29 mouse cellular contexts compared by ENCODE assay signal in genomic region chr10:120339324-120339723, GRCm38 (mm10).
A peak's percentile ranks its signal among the peaks of the same experiment; 100 is the strongest.
DNase-seq lines count a peak whose midpoint lies in the region; ATAC-seq lines count a peak whose summit lies in the region.
"Had no signal": no experiment of that assay in that cellular context is flagged by ENCODE, and none has a peak within 500 bp of the region (broad histone marks: within the 10 kb centered on the region; RNA-seq: fewer than 3 reads in every experiment).

No protein-coding gene starts in this region.

- 52% methylated on average over 4 of the region's 4 CpGs for WGBS in forebrain, embryonic 10.5 days
- WGBS in forebrain, embryonic 15.5 days: 37% methylated on average over 4 of the region's 4 CpGs
- WGBS in midbrain, embryonic 11.5 days: 54% methylated on average over 4 of the region's 4 CpGs
- 49% methylated on average over 4 of the region's 4 CpGs for WGBS in midbrain, embryonic 10.5 days
- WGBS in embryonic facial prominence, embryonic 11.5 days: 30% methylated on average over 4 of the region's 4 CpGs

- H3K4me2 ChIP-seq in forebrain, embryonic 15.5 days (replicated peaks): no peak overlapping the region
- no peak overlapping the region for H3K4me2 ChIP-seq in midbrain, embryonic 11.5 days
- no peak overlapping the region for H3K4me2 ChIP-seq in embryonic facial prominence, embryonic 11.5 days (ENCODE audit: low read depth, low read length)
- H3K4me2 ChIP-seq: embryonic facial prominence, embryonic 13.5 days; forebrain, embryonic 12.5 days; intestine, embryonic 15.5 days; liver, embryonic 12.5 days had no signal

- no peak for DNase-seq in forebrain, embryonic 10.5 days (ENCODE audit: extremely low spot score, low spot score)
- DNase-seq in midbrain, embryonic 11.5 days (ENCODE audit: low spot score, missing footprints): peak; percentile 56
- no peak for DNase-seq in midbrain, embryonic 10.5 days (ENCODE audit: low spot score)
- DNase-seq in ES-CJ7 (ENCODE audit: low read depth, low spot score): peak; percentile 64
- peak; percentile 16 for DNase-seq in embryonic facial prominence, embryonic 11.5 days (ENCODE audit: low spot score)
- no peak for DNase-seq in cerebellum, postnatal 25 days
- DNase-seq: adrenal gland, postnatal 10 days; cerebellum, adult 11-12 months; cerebellum, postnatal 10 days; gastrocnemius, postnatal 14 days; heart, postnatal 14 days; kidney, adult 2 months; kidney, postnatal 36 days; liver, postnatal 0 days; midbrain, embryonic 14.5 days; right cerebral cortex, adult 18-20 months; right cerebral cortex, postnatal 4 days; thymus, postnatal 25 days had no signal

- H3K27ac ChIP-seq in forebrain, embryonic 10.5 days: peak overlapping the region; percentile 56
- no peak overlapping the region for H3K27ac ChIP-seq in forebrain, embryonic 15.5 days (replicated peaks)
- H3K27ac ChIP-seq in midbrain, embryonic 11.5 days (ENCODE audit: low read depth, low read length): no peak overlapping the region
- H3K27ac ChIP-seq in midbrain, embryonic 10.5 days (replicated peaks): no peak overlapping the region
- H3K27ac ChIP-seq in embryonic facial prominence, embryonic 11.5 days (replicated peaks; ENCODE audit: low read depth, low read length): peak overlapping the region; percentile 35; the same call in 1 of the 2 replicates
- H3K27ac ChIP-seq: forebrain, embryonic 12.5 days; hindbrain, postnatal 0 days; intestine, embryonic 15.5 days; layer of hippocampus, adult 2 months; liver, embryonic 12.5 days had no signal

- no peaks in the 10 kb centered on the region for H3K36me3 ChIP-seq in forebrain, embryonic 10.5 days (replicated peaks)
- no peaks in the 10 kb centered on the region for H3K36me3 ChIP-seq in forebrain, embryonic 15.5 days
- H3K36me3 ChIP-seq in midbrain, embryonic 11.5 days (ENCODE audit: control insufficient read depth, insufficient read depth, low read length): no peaks in the 10 kb centered on the region
- H3K36me3 ChIP-seq in midbrain, embryonic 10.5 days: no peaks in the 10 kb centered on the region
- no peaks in the 10 kb centered on the region for H3K36me3 ChIP-seq in embryonic facial prominence, embryonic 11.5 days (replicated peaks; ENCODE audit: control insufficient read depth, insufficient read depth, low read depth, low read length)
- H3K36me3 ChIP-seq: embryonic facial prominence, embryonic 13.5 days; forebrain, embryonic 12.5 days; intestine, embryonic 15.5 days; liver, embryonic 12.5 days had no signal

- H3K27me3 ChIP-seq in forebrain, embryonic 10.5 days (ENCODE audit: poor library complexity, severe bottlenecking): peaks cover 40% of the 10 kb centered on the region
- H3K27me3 ChIP-seq in forebrain, embryonic 15.5 days: no peaks in the 10 kb centered on the region
- no peaks in the 10 kb centered on the region for H3K27me3 ChIP-seq in midbrain, embryonic 11.5 days (ENCODE audit: control insufficient read depth, insufficient read depth, low read length)
- peaks cover 6% of the 10 kb centered on the region; the same call in 1 of the 2 replicates for H3K27me3 ChIP-seq in midbrain, embryonic 10.5 days (ENCODE audit: low read depth, poor library complexity, severe bottlenecking)
- no peaks in the 10 kb centered on the region for H3K27me3 ChIP-seq in embryonic facial prominence, embryonic 11.5 days (ENCODE audit: control insufficient read depth, insufficient read depth, low read length)
- H3K27me3 ChIP-seq: CH12.LX; embryonic facial prominence, embryonic 13.5 days; intestine, embryonic 15.5 days; liver, embryonic 12.5 days had no signal

- peaks cover 9% of the 10 kb centered on the region; the same call in 1 of the 2 replicates for H3K9me3 ChIP-seq in forebrain, embryonic 10.5 days
- H3K9me3 ChIP-seq in forebrain, embryonic 15.5 days: no peaks in the 10 kb centered on the region
- H3K9me3 ChIP-seq in midbrain, embryonic 11.5 days (ENCODE audit: control insufficient read depth, low read length): no peaks in the 10 kb centered on the region
- H3K9me3 ChIP-seq in midbrain, embryonic 10.5 days (replicated peaks): no peaks in the 10 kb centered on the region
- no peaks in the 10 kb centered on the region for H3K9me3 ChIP-seq in embryonic facial prominence, embryonic 11.5 days (replicated peaks; ENCODE audit: control insufficient read depth, low read length)
- H3K9me3 ChIP-seq: embryonic facial prominence, embryonic 13.5 days; forebrain, embryonic 12.5 days; intestine, embryonic 15.5 days; liver, embryonic 12.5 days had no signal

- H3K4me1 ChIP-seq in forebrain, embryonic 10.5 days: peaks cover 32% of the 10 kb centered on the region
- 0 out of 2 replicates have a peak, but pooled peaks cover 1% of the 10 kb centered on the region for H3K4me1 ChIP-seq in forebrain, embryonic 15.5 days
- no peaks in the 10 kb centered on the region for H3K4me1 ChIP-seq in midbrain, embryonic 11.5 days (ENCODE audit: control insufficient read depth, insufficient read depth, low read length)
- peaks cover 17% of the 10 kb centered on the region for H3K4me1 ChIP-seq in midbrain, embryonic 10.5 days
- no peaks in the 10 kb centered on the region for H3K4me1 ChIP-seq in embryonic facial prominence, embryonic 11.5 days (ENCODE audit: control insufficient read depth, insufficient read depth, low read length)
- H3K4me1 ChIP-seq: intestine, embryonic 15.5 days; liver, embryonic 12.5 days had no signal

- H3K9ac ChIP-seq in forebrain, embryonic 15.5 days (replicated peaks): no peak overlapping the region
- H3K9ac ChIP-seq in midbrain, embryonic 11.5 days (ENCODE audit: low read length): no peak overlapping the region
- H3K9ac ChIP-seq in embryonic facial prominence, embryonic 11.5 days (replicated peaks; ENCODE audit: low read length): no peak overlapping the region
- H3K9ac ChIP-seq: embryonic facial prominence, embryonic 13.5 days; forebrain, embryonic 12.5 days; intestine, embryonic 15.5 days; liver, embryonic 12.5 days; liver, postnatal 0 days had no signal

- no peak overlapping the region for H3K4me3 ChIP-seq in forebrain, embryonic 10.5 days
- H3K4me3 ChIP-seq in forebrain, embryonic 15.5 days: no peak overlapping the region
- no peak overlapping the region for H3K4me3 ChIP-seq in midbrain, embryonic 11.5 days (ENCODE audit: low read depth, low read length)
- no peak overlapping the region for H3K4me3 ChIP-seq in midbrain, embryonic 10.5 days
- no peak overlapping the region for H3K4me3 ChIP-seq in embryonic facial prominence, embryonic 11.5 days (ENCODE audit: low read depth, low read length)
- H3K4me3 ChIP-seq: embryonic facial prominence, embryonic 13.5 days; erythroblast, embryonic 14.5 days; forebrain, embryonic 12.5 days; intestine, embryonic 15.5 days; layer of hippocampus, adult 2 months; liver, embryonic 12.5 days; megakaryocyte, embryonic 14.5 days had no signal

- ATAC-seq in forebrain, embryonic 15.5 days (replicated peaks): no peak
- no peak for ATAC-seq in midbrain, embryonic 11.5 days (ENCODE audit: low FRiP score)
- no peak for ATAC-seq in embryonic facial prominence, embryonic 11.5 days (replicated peaks; ENCODE audit: insufficient number of reproducible peaks, low FRiP score, low TSS enrichment, low read depth)
- ATAC-seq in cerebellum, adult (ENCODE audit: insufficient number of reproducible peaks, low FRiP score, low TSS enrichment): no peak
- ATAC-seq: hindbrain, postnatal 0 days; intestine, embryonic 15.5 days; liver, embryonic 12.5 days; liver, postnatal 0 days had no signal

Comparison
In these comparisons a context has a peak if more than half of its experiments do, and no peak if none do; other contexts are left out.
1. DNase-seq: peak in midbrain, embryonic 11.5 days (single experiment), ES-CJ7 (single experiment) and embryonic facial prominence, embryonic 11.5 days (single experiment); none in forebrain, embryonic 10.5 days (single experiment), midbrain, embryonic 10.5 days (single experiment) and cerebellum, postnatal 25 days (0 of 2).
2. H3K27ac ChIP-seq: peak in forebrain, embryonic 10.5 days (single experiment) and embryonic facial prominence, embryonic 11.5 days (single experiment); none in forebrain, embryonic 15.5 days (single experiment), midbrain, embryonic 11.5 days (single experiment) and midbrain, embryonic 10.5 days (single experiment).